Mouse (Mus musculus): ENCODE measurements around the gene Anks3.
A peak's percentile ranks its signal among the peaks of the same experiment; 100 is the strongest.

Anks3 gene

GRCm38 (mm10) chr16:4963797-4964709 lies at the start of gene Anks3:
TSS of gene Anks3 (minus strand) at chr16:4964205.
- DNase-seq (ENCODE audit: low spot score): peak; percentile 98

- peak; percentile 99 for DNase-seq (ENCODE audit: low spot score)
These were observed 49.2 kb upstream of the Anks3 start, which contains the start of gene Rogdi for GRCm38 (mm10) chr16:5013054-5013838. TSS of gene Rogdi (minus strand) at chr16:5013553.

GRCm38 (mm10) chr16:5012036-5013005 lies 48.3 kb upstream of the Anks3 start:
- DNase-seq (ENCODE audit: low spot score): no peak

DNA sequence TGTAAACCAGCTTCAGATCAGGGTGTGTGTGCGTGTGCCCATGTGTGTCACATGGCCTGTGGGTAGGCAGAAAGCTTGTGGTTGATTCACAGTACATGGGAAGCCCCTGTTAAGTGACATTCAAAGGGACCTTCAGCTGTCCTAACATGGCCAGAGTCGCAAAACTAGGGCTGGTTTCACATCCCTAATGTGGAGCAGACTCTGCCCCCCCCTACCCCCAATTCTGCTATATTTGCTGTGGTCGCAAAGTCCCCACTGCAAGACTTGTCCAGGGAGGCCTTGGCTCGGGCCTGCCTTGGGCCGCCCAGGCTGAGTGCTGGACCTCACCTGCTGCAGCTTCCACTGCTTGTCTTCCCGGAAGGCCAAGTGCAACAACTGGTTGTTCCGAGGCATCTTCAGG lies 47.3 kb upstream of the Anks3 start:
- DNase-seq (ENCODE audit: low spot score): no peak

DNA sequence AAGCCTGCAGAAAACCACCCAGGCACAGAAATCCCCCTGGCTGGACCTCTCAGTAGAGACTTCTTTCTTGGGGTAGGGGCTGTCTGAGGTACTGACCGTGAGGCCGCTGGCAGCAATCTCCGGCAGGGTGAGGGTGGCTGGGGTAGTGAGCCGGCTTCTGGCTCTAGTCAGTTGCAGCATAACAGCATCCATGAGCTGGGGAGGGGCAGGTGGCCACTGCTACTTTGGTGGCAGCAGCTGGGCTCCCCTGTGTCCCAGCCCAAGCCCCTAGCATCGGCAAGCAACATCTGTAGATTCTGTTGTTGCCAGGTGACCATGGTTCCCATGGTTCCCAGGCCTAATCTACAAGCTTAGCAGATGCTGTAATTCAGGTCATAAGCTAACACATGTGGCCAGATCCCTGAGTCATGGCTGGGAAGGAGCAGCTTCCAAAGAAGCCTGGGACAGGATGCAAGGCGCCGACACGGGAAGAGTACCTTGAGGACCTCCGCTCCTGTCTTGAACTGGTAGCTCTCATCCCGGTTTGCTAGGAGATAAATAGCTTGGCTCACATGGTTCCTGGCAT lies 46.4 kb upstream of the Anks3 start:
- no peak for DNase-seq (ENCODE audit: low spot score)

DNA sequence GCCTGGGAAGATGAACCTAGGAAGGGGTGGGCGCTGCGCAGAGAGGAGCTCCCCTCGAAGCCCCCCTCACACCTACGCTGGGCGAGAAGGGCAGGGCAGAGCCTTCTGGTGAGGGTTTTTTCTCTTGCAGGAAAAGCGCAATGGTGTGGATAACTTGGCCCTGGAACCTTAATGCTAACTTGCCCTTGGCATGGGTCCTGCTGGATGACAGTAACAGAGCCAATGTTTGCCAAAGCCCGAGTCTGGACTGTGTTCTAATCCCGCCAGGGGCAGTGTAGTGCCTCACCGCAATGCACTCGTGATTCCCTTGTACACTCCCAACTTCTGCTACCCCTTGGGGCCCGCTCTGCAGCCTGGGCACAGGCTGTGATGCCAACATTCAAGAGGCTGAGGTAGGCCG lies 44.1 kb upstream of the Anks3 start:
- DNase-seq (ENCODE audit: low spot score): no peak

GRCm38 (mm10) chr16:5007492-5007891 lies 43.5 kb upstream of the Anks3 start:
- no peak for DNase-seq (ENCODE audit: low spot score)

DNA sequence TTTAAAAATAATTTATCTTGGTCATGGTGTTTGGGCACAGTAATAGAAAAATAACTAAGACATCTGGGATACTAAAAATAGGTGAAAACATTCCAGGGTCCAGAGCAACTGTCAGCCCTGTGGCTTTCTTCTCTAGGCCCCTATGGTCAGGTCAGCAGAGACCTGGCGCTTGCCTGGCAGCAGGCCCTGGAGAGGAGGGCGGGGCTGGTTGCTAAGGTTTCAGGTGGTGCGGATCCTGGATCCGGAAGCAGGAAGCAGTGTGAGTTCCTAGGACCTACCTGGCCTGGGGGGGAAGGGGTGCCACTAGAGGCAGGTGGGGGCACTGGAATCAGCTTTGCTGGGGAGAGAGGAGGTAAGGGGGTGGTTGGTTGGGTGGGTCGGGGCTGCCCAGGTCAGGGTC lies 43.1 kb upstream of the Anks3 start, which contains the start of gene Smim22:
Gene Smim22 (plus strand): TSS at position 222 of the 400 bp plus-strand sequence.
- DNase-seq (ENCODE audit: low spot score): peak; percentile 42

GRCm38 (mm10) chr16:5000611-5001010 lies 36.6 kb upstream of the Anks3 start:
- DNase-seq (ENCODE audit: low spot score): no peak

DNA sequence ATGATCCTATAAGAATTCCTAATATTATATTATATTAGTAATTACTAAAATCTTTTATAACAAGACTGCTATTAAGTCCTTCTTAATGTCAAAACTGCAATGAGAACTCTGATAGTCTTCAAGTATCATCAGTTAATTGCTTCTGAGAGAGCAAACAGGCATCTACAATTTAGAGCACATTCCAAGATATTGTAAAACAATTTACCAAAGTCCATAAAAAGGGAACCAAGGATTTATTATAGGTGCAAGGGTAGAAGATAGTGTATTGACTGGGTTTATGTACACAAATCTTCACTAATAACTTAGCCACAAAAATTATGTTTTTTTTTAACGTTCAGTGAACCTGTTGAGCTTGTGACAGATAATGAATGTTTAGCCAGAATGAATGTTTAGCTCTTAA lies 35.0 kb upstream of the Anks3 start:
- no peak for DNase-seq (ENCODE audit: low spot score)

GRCm38 (mm10) chr16:4997553-4997952 lies 33.5 kb upstream of the Anks3 start, which contains the start of gene Sept12:
TSS of gene Sept12 (minus strand) at chr16:4997852.
- DNase-seq (ENCODE audit: low spot score): no peak

DNA sequence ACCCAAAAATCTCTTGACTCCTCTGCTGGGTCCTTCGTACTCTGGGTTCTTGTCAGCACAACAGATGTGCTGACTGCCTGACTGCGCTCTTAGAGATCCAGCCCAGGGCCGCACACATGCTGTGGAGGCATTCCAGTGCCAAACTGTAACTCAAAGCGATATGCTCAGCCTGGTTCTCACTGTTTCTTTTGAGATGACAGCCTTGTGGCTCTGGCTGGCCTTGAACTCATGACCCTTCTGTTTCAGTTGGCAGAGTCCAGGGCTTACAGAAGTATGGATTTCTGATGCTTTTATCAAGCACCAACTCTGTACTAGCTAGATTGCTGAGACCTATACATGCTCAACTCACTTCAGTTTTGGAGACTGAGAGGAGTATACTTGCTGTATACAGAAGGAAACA lies 29.3 kb upstream of the Anks3 start:
- peak; percentile 30 for DNase-seq (ENCODE audit: low spot score)

DNA sequence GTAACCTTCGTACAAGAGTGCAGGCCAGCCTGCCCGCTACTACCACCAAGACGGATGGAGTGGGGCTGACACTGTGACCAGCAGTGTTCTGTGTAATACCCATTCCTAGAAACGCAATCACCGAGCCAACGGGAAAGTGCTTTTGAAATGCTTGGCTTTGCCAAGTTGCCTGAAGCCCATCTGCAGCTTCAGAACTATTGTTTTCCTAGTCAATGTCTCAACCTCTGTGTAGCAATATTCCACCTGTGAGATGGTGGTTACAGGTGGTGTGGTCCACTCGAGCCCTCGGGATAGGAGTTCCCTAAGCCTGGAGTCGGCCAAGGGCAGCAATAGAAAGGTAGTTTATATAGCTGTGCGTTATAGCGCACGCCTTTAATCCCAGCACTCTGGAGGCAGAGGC lies 20.7 kb upstream of the Anks3 start:
- no peak for DNase-seq (ENCODE audit: low spot score)

DNA sequence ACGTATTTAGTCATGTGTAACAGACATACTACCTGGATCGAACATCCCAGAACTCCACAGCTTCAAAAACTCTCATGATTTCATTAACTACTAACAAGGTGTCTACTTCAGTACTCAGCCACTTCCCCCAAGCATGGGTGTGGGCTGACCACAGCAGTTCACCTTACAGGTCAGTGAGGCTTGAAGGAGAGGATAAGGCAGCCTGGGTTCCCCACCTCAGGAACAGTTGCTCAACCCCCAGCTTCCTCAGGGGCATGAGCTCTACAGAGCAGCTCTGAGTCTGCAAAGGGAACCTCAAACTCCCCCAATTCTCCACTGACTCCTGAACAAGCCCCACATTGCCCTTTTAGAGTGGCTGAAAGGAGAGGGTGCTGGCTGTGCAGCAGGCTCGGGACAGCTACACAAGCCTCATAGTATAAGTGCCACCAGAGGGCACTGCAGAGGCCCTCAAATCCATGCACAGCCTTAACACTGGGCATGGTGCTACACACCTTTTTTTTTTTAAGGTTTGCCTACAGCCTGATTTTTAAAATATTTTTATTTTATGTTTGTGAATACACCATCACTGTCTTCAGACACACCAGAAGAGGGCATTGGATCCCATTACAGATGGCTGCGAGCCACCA lies 15.9 kb upstream of the Anks3 start:
- DNase-seq (ENCODE audit: low spot score): no peak

GRCm38 (mm10) chr16:4978275-4979051 lies 14.5 kb upstream of the Anks3 start:
- no peak for DNase-seq (ENCODE audit: low spot score)

DNA sequence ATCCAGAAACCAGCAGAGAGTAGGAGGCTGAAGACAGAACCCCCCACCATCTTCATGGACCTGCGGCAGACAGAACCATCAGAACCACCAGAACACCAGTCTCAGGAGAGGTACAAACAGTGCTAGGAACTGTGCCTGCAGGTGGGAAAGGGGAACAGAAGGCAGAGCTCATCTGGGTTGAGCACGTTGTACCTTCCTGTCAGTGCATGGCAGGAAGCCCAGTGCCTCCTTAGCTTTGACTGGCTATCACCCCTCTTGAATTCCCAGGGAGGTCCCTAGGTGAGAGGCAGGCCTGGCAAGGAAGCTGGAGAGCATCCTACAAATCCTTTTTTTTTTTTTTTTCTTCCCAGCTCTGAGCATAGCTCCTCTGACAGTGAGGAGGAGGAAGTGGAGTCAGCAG lies 12.2 kb upstream of the Anks3 start:
- no peak for DNase-seq (ENCODE audit: low spot score)

GRCm38 (mm10) chr16:4974521-4974920 lies 10.5 kb upstream of the Anks3 start:
- DNase-seq (ENCODE audit: low spot score): no peak

- DNase-seq (ENCODE audit: low spot score): no peak
These were observed 7.6 kb upstream of the Anks3 start for GRCm38 (mm10) chr16:4971626-4972025.

GRCm38 (mm10) chr16:4969055-4969843 lies 5.2 kb upstream of the Anks3 start:
- DNase-seq (ENCODE audit: low spot score): no peak
